Mouse (Mus musculus) forebrain, embryonic 11.5 days (tissue): ENCODE measurements around the gene Marveld2. TPM values are rescaled to one million over a fixed set of nuclear protein-coding genes. Genes with fewer than 3 reads are reported as not detected.

ENCODE experiments used
- ATAC-seq: fragments of 200-750 bp; cut with Nextera tagmentation; replicated peaks from 2 replicates; pipeline ENCODE4 v1.8.0; 2017; ENCODE audit warnings: moderate TSS enrichment; ENCODE audit not compliant: low FRiP score
- DNase-seq: peaks from one replicate; pipeline ENCODE4 v3.0.0-alpha.2; 2017; ENCODE audit warnings: low spot score
- H3K27ac ChIP-seq: fragments of 300-500 bp; sonication (generic); 2 replicates; pipeline ENCODE4 v1.5.1; 2014; ENCODE audit warnings: low read depth, low read length
- H3K27me3 ChIP-seq: fragments of 300-500 bp; sonication (generic); 2 replicates; pipeline ENCODE4 v1.6.1; 2014; ENCODE audit warnings: mild to moderate bottlenecking, low read length, mixed read lengths; ENCODE audit not compliant: control insufficient read depth, insufficient read depth
- H3K36me3 ChIP-seq: fragments of 300-500 bp; sonication (generic); 2 replicates; pipeline ENCODE4 v1.6.1; 2014; ENCODE audit warnings: mild to moderate bottlenecking, low read length, moderate library complexity, mixed read lengths; ENCODE audit not compliant: control insufficient read depth, insufficient read depth
- H3K4me1 ChIP-seq: fragments of 300-500 bp; sonication (generic); replicated peaks from 2 replicates; pipeline ENCODE4 v1.6.1; 2014; ENCODE audit warnings: low read length, mixed read lengths; ENCODE audit not compliant: control insufficient read depth, insufficient read depth
- H3K4me2 ChIP-seq: fragments of 300-500 bp; sonication (generic); 2 replicates; pipeline ENCODE4 v1.6.1; 2014; ENCODE audit warnings: low read depth, mild to moderate bottlenecking, low read length, moderate library complexity, mixed read lengths; ENCODE audit not compliant: severe bottlenecking
- H3K4me3 ChIP-seq: fragments of 300-500 bp; sonication (generic); 2 replicates; pipeline ENCODE4 v1.5.1; 2014; ENCODE audit warnings: low read depth, low read length
- H3K9ac ChIP-seq: fragments of 300-500 bp; sonication (generic); 2 replicates; pipeline ENCODE4 v1.6.1; 2014; ENCODE audit warnings: low read length
- H3K9me3 ChIP-seq: fragments of 300-500 bp; sonication (generic); 2 replicates; pipeline ENCODE4 v1.6.1; 2016; ENCODE audit warnings: low read length, mixed read lengths; ENCODE audit not compliant: control insufficient read depth
- WGBS: fragments of 180-500 bp; shearing (Covaris S2); extraction: QIAGEN DNeasy Blood & Tissue Kit; methylation state at CpG from one replicate; pipeline ENCODE4 v1.1.7; 2014; 5-methylcytosine and 5-hydroxymethylcytosine counted together
- polyA plus RNA-seq: library from polyadenylated mRNA; unstranded; fragments of >200 nt; fragmentation: Nextera tagmentation; extraction: Ambion mirVana; gene quantifications from 2 replicates; pipeline ENCODE4 v1.2.1, GENCODE M21; 2014

The Marveld2 gene
- polyA plus RNA-seq, 1 experiment from 2014 or later: 2.7 TPM

DNA sequence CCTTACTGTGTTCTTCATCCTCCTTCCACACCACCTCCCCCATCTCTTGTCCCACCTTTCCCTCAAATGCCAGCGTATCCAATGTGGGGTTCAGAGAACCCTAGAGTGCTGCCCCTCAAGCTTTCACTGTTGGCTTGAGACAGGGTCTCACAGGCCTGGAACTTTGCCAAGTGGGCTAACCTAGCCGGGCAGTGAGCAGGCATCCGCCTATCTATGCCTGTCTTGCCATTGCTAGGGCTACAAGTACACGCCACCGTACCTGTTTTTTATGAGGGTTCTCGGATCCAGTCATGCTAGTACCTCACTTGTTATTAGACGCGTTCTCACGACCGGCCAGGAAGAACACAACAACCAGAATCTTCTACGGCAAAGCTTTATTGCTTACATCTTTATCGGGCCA lies 28.1 kb downstream of the Marveld2 start:
- H3K4me3 ChIP-seq: no peak overlapping the region
- no peaks in the 10 kb centered on the region for H3K27me3 ChIP-seq
- no peak overlapping the region for H3K9ac ChIP-seq
- DNase-seq: peak; percentile 46
- WGBS: 85% methylated on average over 11 of the region's 12 CpGs
- H3K36me3 ChIP-seq: no peaks in the 10 kb centered on the region
- no peak overlapping the region for H3K4me2 ChIP-seq
- H3K4me1 ChIP-seq: no peaks in the 10 kb centered on the region
- no peak overlapping the region for H3K27ac ChIP-seq
- no peaks in the 10 kb centered on the region for H3K9me3 ChIP-seq
- no peak for ATAC-seq

DNA sequence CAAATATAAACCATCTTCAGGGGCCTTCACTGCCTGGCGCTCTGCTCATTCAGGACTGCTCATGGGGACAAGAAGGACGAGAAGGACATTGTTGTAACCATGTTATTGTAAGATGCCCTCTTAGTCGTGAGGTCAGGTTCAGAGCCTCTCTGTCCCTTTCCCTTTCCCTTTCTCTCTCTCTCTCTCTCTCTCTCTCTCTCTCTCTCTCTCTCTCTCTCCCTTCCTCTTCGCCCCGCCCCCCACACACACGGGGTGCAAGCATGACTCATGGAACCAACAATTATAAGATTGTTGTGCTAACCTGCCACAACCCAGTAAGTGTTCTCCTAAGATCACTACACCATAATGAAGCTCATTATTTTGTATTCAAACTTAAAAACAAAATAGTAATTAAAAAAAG lies 34.6 kb downstream of the Marveld2 start:
- Histone ChIP-seq H3K4me2 (no peak overlapping the region), H3K4me3 (no peak overlapping the region), H3K27me3 (no peaks in the 10 kb centered on the region), H3K4me1 (no peaks in the 10 kb centered on the region), H3K27ac (no peak overlapping the region), H3K36me3 (no peaks in the 10 kb centered on the region), H3K9me3 (no peaks in the 10 kb centered on the region), H3K9ac (no peak overlapping the region)
- DNase-seq: no peak
- WGBS: 60% methylated on average over 6 of the region's 6 CpGs
- ATAC-seq: no peak

DNA sequence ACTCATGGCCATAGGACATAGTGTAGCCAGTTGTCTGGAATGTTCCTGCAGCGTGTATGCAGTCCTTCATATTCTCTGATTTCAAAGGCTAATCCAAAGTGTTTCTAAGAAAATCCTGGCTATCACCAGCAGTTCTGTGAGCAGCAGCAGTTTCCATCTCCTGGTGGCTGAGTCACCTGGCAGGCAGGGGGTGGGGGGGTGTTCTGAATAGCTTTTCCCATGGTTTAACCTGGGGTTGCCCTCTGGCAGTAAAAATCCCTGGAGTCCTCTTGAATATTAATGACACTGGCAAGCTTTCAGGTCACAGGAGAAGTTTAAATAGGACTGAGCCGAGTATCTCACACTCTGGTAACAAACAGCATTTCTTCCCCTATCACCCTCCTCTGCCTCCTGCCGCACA lies 35.1 kb downstream of the Marveld2 start:
- WGBS: 52% methylated on average over 3 of the region's 3 CpGs
- Histone ChIP-seq H3K4me1 (no peaks in the 10 kb centered on the region), H3K36me3 (no peaks in the 10 kb centered on the region), H3K9me3 (no peaks in the 10 kb centered on the region), H3K4me3 (no peak overlapping the region), H3K27ac (no peak overlapping the region), H3K4me2 (no peak overlapping the region), H3K27me3 (no peaks in the 10 kb centered on the region), H3K9ac (no peak overlapping the region)
- DNase-seq (no peak), ATAC-seq (no peak)

DNA sequence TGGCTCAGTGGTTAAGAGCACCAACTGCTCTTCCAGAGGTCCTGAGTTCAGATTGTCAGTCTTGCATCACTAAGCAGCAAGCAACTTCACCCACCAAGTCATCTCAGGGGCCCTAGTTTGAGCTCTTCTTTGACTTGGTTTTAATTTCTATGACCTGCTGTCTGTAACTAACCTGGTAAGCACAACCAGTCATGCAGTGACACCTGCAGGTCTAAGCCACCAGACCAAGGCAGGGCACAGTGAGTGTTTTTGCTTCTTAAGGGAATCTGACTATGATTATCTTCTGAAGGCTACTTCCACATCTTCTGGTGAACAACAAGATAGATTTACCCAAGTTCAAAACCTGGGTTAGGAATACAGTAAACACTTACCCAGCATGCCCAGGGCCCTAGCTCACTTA lies 36.8 kb downstream of the Marveld2 start:
- Histone ChIP-seq H3K27ac (no peak overlapping the region), H3K4me2 (no peak overlapping the region), H3K9ac (no peak overlapping the region), H3K27me3 (no peaks in the 10 kb centered on the region), H3K4me1 (no peaks in the 10 kb centered on the region), H3K9me3 (no peaks in the 10 kb centered on the region), H3K36me3 (no peaks in the 10 kb centered on the region), H3K4me3 (no peak overlapping the region)
- no peak for ATAC-seq
- DNase-seq: no peak

DNA sequence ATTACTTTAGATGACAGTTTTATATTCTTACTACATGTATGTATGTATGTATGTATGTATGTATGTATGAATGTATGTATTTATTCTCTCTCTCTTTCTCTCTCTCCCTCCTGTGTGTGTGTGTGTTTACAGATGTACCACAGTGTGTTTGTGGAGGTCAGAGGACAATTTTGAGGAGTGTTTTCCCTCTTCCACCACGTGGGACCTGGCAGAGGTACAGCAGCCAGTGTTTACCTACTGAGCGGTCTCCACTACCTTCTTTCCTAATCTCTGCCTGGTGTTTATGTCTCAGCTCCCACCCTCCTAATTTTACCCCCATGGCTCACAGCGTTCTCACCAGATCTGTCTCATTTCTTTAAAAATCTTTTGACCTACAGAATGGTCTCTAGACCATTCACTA lies 37.6 kb downstream of the Marveld2 start:
- H3K4me2 ChIP-seq: no peak overlapping the region
- ATAC-seq: no peak
- no peaks in the 10 kb centered on the region for H3K4me1 ChIP-seq
- H3K4me3 ChIP-seq: no peak overlapping the region
- H3K27ac ChIP-seq: no peak overlapping the region
- no peaks in the 10 kb centered on the region for H3K9me3 ChIP-seq
- no peaks in the 10 kb centered on the region for H3K36me3 ChIP-seq
- WGBS: 58% methylated on average over 3 of the region's 3 CpGs
- no peak for DNase-seq
- H3K27me3 ChIP-seq: no peaks in the 10 kb centered on the region
- no peak overlapping the region for H3K9ac ChIP-seq

DNA sequence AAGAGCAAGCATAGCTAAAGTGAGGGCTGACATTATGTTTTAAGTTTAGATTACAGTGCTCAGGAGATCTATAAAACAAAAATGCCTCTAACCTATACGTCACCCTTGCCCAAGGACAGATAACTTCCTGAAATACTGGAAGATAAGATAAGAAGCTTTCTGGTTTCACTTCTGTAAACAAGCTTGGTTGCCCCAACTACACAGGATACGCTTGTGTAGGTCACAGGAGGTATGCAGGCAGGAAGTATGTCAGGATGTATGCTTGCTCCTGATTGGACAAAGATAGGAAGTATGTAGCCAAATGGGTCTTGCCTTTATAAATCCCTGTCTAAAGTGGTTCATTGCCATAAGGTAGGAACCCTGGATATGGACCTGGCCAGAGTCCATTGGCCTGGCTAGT lies 40.8 kb downstream of the Marveld2 start:
- no peaks in the 10 kb centered on the region for H3K9me3 ChIP-seq
- H3K27me3 ChIP-seq: no peaks in the 10 kb centered on the region
- no peak overlapping the region for H3K4me2 ChIP-seq
- H3K9ac ChIP-seq: no peak overlapping the region
- ATAC-seq: no peak
- no peaks in the 10 kb centered on the region for H3K4me1 ChIP-seq
- WGBS: 81% methylated on average over 2 of the region's 2 CpGs
- no peak overlapping the region for H3K4me3 ChIP-seq
- DNase-seq: no peak
- no peak overlapping the region for H3K27ac ChIP-seq
- H3K36me3 ChIP-seq: no peaks in the 10 kb centered on the region

DNA sequence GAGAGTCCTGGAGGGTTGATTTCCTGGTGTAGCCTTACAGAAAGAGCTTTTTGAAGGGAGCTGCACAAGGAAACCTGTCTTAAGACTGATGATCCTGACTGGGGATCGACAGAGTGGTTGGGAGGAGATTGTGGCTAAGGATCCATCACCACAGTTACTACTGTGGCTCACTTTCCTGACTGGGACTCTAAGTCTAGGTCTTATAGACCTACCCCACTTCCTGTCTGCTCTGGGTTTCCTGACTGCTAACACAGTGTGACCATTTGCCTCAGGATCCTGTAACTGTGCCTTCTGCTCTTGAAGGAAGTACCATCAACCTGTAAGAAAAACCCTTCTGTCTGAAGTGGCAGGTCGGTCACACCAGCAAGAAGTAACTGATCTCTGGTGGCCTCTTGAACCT lies 46.1 kb downstream of the Marveld2 start:
- Histone ChIP-seq H3K9me3 (no peaks in the 10 kb centered on the region), H3K36me3 (no peaks in the 10 kb centered on the region), H3K27ac (no peak overlapping the region), H3K4me1 (no peaks in the 10 kb centered on the region), H3K4me2 (no peak overlapping the region), H3K4me3 (no peak overlapping the region), H3K27me3 (no peaks in the 10 kb centered on the region), H3K9ac (no peak overlapping the region)
- ATAC-seq (no peak), DNase-seq (no peak)
- 88% methylated on average over 2 of the region's 2 CpGs for WGBS

DNA sequence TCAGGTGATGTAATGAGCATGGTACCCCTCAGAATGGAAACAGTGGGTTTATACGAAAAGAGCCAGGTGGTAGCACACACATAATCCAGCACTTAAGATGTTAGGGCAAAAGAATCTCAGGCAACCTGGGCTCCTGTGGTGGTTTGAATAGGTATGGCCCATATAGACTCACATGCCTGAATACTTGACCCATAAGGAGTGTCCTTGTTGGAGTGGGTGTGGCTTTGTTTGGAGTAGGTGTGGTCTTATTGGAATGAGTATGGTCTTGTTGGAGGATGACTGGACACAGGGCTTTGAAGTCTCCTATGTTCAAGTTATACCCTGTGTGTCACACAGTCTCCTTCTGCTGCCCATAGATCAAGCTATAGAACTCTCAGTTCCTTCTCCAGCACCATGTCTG lies 48.4 kb downstream of the Marveld2 start:
- no peak overlapping the region for H3K9ac ChIP-seq
- no peaks in the 10 kb centered on the region for H3K36me3 ChIP-seq
- DNase-seq: no peak
- no peaks in the 10 kb centered on the region for H3K27me3 ChIP-seq
- 94% methylated on average over 1 of the region's 1 CpGs for WGBS
- H3K27ac ChIP-seq: no peak overlapping the region
- no peaks in the 10 kb centered on the region for H3K4me1 ChIP-seq
- no peak overlapping the region for H3K4me2 ChIP-seq
- H3K9me3 ChIP-seq: no peaks in the 10 kb centered on the region
- ATAC-seq: no peak
- H3K4me3 ChIP-seq: no peak overlapping the region

DNA sequence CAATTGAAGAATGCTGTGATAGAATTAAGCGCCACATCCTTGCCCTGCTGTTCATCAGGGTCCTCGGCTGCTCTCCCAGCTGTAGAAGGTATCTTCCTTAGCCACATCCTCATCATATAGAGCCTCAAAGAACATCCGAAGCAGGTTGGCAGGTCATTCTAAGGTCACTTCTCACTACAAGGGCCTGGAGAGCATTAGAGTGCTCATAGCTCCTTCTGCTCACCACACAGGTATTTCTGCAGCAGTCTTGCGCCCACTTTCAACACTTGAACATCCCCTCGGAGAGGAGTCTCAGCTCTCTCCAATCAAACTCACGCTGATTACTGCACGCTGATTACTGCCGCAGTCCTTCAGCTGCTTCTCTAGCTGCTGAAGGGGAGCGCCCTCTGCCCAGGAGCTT lies 57.3 kb downstream of the Marveld2 start:
- H3K9ac ChIP-seq: no peak overlapping the region
- no peaks in the 10 kb centered on the region for H3K4me1 ChIP-seq
- H3K27ac ChIP-seq: no peak overlapping the region
- H3K4me3 ChIP-seq: no peak overlapping the region
- H3K9me3 ChIP-seq: no peaks in the 10 kb centered on the region
- H3K4me2 ChIP-seq: no peak overlapping the region
- no peaks in the 10 kb centered on the region for H3K27me3 ChIP-seq
- WGBS: 80% methylated on average over 9 of the region's 9 CpGs
- ATAC-seq (no peak), DNase-seq (no peak)
- H3K36me3 ChIP-seq: no peaks in the 10 kb centered on the region
